ENCODE assay signal across 8 mouse cellular contexts in the genomic region with DNA sequence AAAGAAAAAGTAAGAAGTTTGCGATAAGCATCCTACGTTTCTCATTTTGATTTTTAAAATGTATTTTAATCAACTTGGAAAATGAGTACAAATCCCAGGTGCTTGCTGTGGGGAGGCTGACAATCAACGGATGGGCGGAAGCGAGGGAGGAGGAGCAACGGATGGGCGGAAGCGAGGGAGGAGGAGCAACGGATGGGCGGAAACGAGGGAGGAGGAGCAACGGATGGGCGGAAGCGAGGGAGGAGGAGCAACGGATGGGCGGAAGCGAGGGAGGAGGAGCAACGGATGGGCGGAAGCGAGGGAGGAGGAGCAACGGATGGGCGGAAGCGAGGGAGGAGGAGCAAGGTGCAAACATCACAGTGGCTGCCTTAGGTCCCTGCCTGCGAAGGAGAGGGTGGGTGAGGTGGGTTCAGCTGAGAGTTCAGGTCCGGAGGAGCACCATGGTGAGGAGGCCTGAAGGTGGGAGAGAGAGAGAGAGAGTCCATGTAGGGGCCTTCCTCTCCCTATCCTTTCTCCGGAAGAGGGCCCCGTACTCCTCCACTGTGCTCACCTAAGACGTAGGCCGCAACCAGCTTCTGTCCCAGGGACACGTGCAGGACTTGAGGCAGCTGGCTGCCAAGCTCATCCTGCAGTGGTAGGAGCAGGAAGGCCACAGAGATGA. TPM values are rescaled to one million over a fixed set of nuclear protein-coding genes. Genes with fewer than 3 reads are reported as not detected.
DNase-seq lines count a peak whose midpoint lies in the region; ATAC-seq lines count a peak whose summit lies in the region.

No protein-coding gene starts in this region.

- intact Hi-C loops in heart, postnatal 10 days (cut with DNase I): no loop called here

- H3K9ac ChIP-seq in heart, embryonic 12.5 days: no peak overlapping the region
- H3K9ac ChIP-seq in intestine, embryonic 15.5 days: no peak overlapping the region
- 0 out of 2 replicates have a peak overlapping the region, but pooled peaks have one; percentile 34 for H3K9ac ChIP-seq in midbrain, embryonic 12.5 days (replicated peaks)

- H3K27me3 ChIP-seq in heart, embryonic 12.5 days (replicated peaks): no peaks in the 10 kb centered on the region
- H3K27me3 ChIP-seq in intestine, embryonic 15.5 days (replicated peaks): no peaks in the 10 kb centered on the region
- H3K27me3 ChIP-seq in midbrain, embryonic 12.5 days: no peaks in the 10 kb centered on the region

- no peak for ATAC-seq in heart, embryonic 12.5 days (ENCODE audit: insufficient number of reproducible peaks, low FRiP score)
- no peak for ATAC-seq in intestine, embryonic 15.5 days
- ATAC-seq in midbrain, embryonic 12.5 days (ENCODE audit: low FRiP score, low read depth): no peak

- H3K4me2 ChIP-seq in heart, embryonic 12.5 days: peak overlapping the region; percentile 44
- H3K4me2 ChIP-seq in intestine, embryonic 15.5 days (replicated peaks): peak overlapping the region; percentile 40
- H3K4me2 ChIP-seq in midbrain, embryonic 12.5 days (replicated peaks): peak overlapping the region; percentile 40

- 35% methylated on average over 25 of the region's 30 CpGs for WGBS in heart, embryonic 12.5 days
- WGBS in intestine, embryonic 15.5 days: 26% methylated on average over 25 of the region's 30 CpGs
- WGBS in midbrain, embryonic 12.5 days: 32% methylated on average over 30 of the region's 30 CpGs

- H3K36me3 ChIP-seq in heart, embryonic 12.5 days: peaks cover 14% of the 10 kb centered on the region; the same call in 1 of the 2 replicates
- H3K36me3 ChIP-seq in intestine, embryonic 15.5 days: no peaks in the 10 kb centered on the region
- peaks cover 8% of the 10 kb centered on the region for H3K36me3 ChIP-seq in midbrain, embryonic 12.5 days

- no peak for DNase-seq in heart, postnatal 10 days
- DNase-seq in ZHBTc4 (ENCODE audit: low read depth, low spot score): peak; percentile 80
- no peak for DNase-seq in layer of hippocampus, adult 9-11 months
- DNase-seq in cerebellum, adult 11-12 months: no peak
- DNase-seq in urinary bladder, postnatal 4 days (ENCODE audit: low spot score in 2 of 2): no peak

- H3K4me3 ChIP-seq in heart, embryonic 12.5 days: no peak overlapping the region
- H3K4me3 ChIP-seq in intestine, embryonic 15.5 days (replicated peaks): peak overlapping the region; percentile 15; the same call in 1 of the 2 replicates
- H3K4me3 ChIP-seq in midbrain, embryonic 12.5 days: peak overlapping the region; percentile 12; the same call in 1 of the 2 replicates

- no peaks in the 10 kb centered on the region for H3K9me3 ChIP-seq in heart, embryonic 12.5 days (replicated peaks)
- no peaks in the 10 kb centered on the region for H3K9me3 ChIP-seq in intestine, embryonic 15.5 days
- no peaks in the 10 kb centered on the region for H3K9me3 ChIP-seq in midbrain, embryonic 12.5 days

- H3K27ac ChIP-seq in heart, embryonic 12.5 days (ENCODE audit: poor library complexity, severe bottlenecking): no peak overlapping the region
- H3K27ac ChIP-seq in intestine, embryonic 15.5 days: no peak overlapping the region
- no peak overlapping the region; the same call in 1 of the 2 replicates for H3K27ac ChIP-seq in midbrain, embryonic 12.5 days (replicated peaks)

- peaks cover 14% of the 10 kb centered on the region for H3K4me1 ChIP-seq in heart, embryonic 12.5 days (replicated peaks)
- peaks cover 12% of the 10 kb centered on the region for H3K4me1 ChIP-seq in intestine, embryonic 15.5 days (replicated peaks)
- H3K4me1 ChIP-seq in midbrain, embryonic 12.5 days: peaks cover 23% of the 10 kb centered on the region

RNA-seq across cellular contexts. Expression of a gene that starts 4.1 kb away (rescaled TPM):
- polyA plus RNA-seq in heart, embryonic 12.5 days (2016; fragmentation: Nextera tagmentation; extraction: Ambion mirVana): 18.7 and 18.8 TPM in 2 replicates
- 10 to 100 TPM; 25.1 to 31.4 TPM for total RNA-seq in heart, postnatal 10 days (2021)
- 24.6 and 29.6 TPM in 2 replicates for polyA plus RNA-seq in intestine, embryonic 15.5 days (2015; fragmentation: Nextera tagmentation; extraction: Ambion mirVana)
- 31.9 and 33.5 TPM in 2 replicates for polyA plus RNA-seq in midbrain, embryonic 12.5 days (2016; fragmentation: Nextera tagmentation; extraction: Ambion mirVana)

RNA-seq across cellular contexts. Expression of a gene that starts 16.9 kb away (rescaled TPM):
- 109 and 118 TPM in 2 replicates for polyA plus RNA-seq in heart, embryonic 12.5 days (2016; fragmentation: Nextera tagmentation; extraction: Ambion mirVana)
- total RNA-seq in heart, postnatal 10 days (2021): 100 to 1,000 TPM; 127 to 142 TPM
- polyA plus RNA-seq in intestine, embryonic 15.5 days (2015; fragmentation: Nextera tagmentation; extraction: Ambion mirVana): 103 and 109 TPM in 2 replicates
- polyA plus RNA-seq in midbrain, embryonic 12.5 days (2016; fragmentation: Nextera tagmentation; extraction: Ambion mirVana): 49.0 and 68.9 TPM in 2 replicates

RNA-seq across cellular contexts. Expression of a gene that starts 27.1 kb away (rescaled TPM):
- 0.51 and 1.9 TPM in 2 replicates for polyA plus RNA-seq in heart, embryonic 12.5 days (2016; fragmentation: Nextera tagmentation; extraction: Ambion mirVana)
- not detected for total RNA-seq in heart, postnatal 10 days (2021)
- 0.97 and 1.1 TPM in 2 replicates for polyA plus RNA-seq in intestine, embryonic 15.5 days (2015; fragmentation: Nextera tagmentation; extraction: Ambion mirVana)
- 1.6 and 2.4 TPM in 2 replicates for polyA plus RNA-seq in midbrain, embryonic 12.5 days (2016; fragmentation: Nextera tagmentation; extraction: Ambion mirVana)

RNA-seq across cellular contexts. Expression of a gene that starts 32.1 kb away (rescaled TPM):
- 0.15 TPM in 1 of 2 replicates, not detected in the other for polyA plus RNA-seq in heart, embryonic 12.5 days (2016; fragmentation: Nextera tagmentation; extraction: Ambion mirVana)
- total RNA-seq in heart, postnatal 10 days (2021): under 1 TPM; 0.20 to 0.29 TPM
- polyA plus RNA-seq in intestine, embryonic 15.5 days (2015; fragmentation: Nextera tagmentation; extraction: Ambion mirVana): 0.15 TPM in 1 of 2 replicates, not detected in the other
- 0.23 and 0.24 TPM in 2 replicates for polyA plus RNA-seq in midbrain, embryonic 12.5 days (2016; fragmentation: Nextera tagmentation; extraction: Ambion mirVana)

RNA-seq across cellular contexts. Expression of a gene that starts 32.2 kb away (rescaled TPM):
- polyA plus RNA-seq in heart, embryonic 12.5 days (2016; fragmentation: Nextera tagmentation; extraction: Ambion mirVana): 24.3 and 27.3 TPM in 2 replicates
- 10 to 100 TPM; 20.2 to 21.7 TPM for total RNA-seq in heart, postnatal 10 days (2021)
- polyA plus RNA-seq in intestine, embryonic 15.5 days (2015; fragmentation: Nextera tagmentation; extraction: Ambion mirVana): 34.7 and 36.3 TPM in 2 replicates
- polyA plus RNA-seq in midbrain, embryonic 12.5 days (2016; fragmentation: Nextera tagmentation; extraction: Ambion mirVana): 31.3 and 33.5 TPM in 2 replicates
